ENCODE assay signal across 18 mouse cellular contexts in genomic region chr7:141302702-141303268, GRCm38 (mm10). TPM values are rescaled to one million over a fixed set of nuclear protein-coding genes. Genes with fewer than 3 reads are reported as not detected.
DNase-seq lines count a peak whose midpoint lies in the region; ATAC-seq and TF ChIP-seq lines count a peak whose summit lies in the region.
"Had no signal": no experiment of that assay in that cellular context is flagged by ENCODE, and none has a peak within 500 bp of the region (broad histone marks: within the 10 kb centered on the region; RNA-seq: fewer than 3 reads in every experiment).

No protein-coding gene starts in this region.

- no peaks in the 10 kb centered on the region for H3K27me3 ChIP-seq in liver, postnatal 0 days (ENCODE audit: insufficient read depth, low read length)
- no peaks in the 10 kb centered on the region for H3K27me3 ChIP-seq in midbrain, postnatal 0 days (ENCODE audit: insufficient read depth, low read length)
- H3K27me3 ChIP-seq: heart, embryonic 15.5 days; limb, embryonic 12.5 days; midbrain, embryonic 15.5 days; neural tube, embryonic 15.5 days; stomach, embryonic 15.5 days had no signal

- H3K4me1 ChIP-seq in liver, postnatal 0 days (ENCODE audit: insufficient read depth), result peaks cover 8% of the 10 kb centered on the region
- no peaks in the 10 kb centered on the region for H3K4me1 ChIP-seq in midbrain, postnatal 0 days (ENCODE audit: insufficient read depth, low read length)
- H3K4me1 ChIP-seq: heart, embryonic 15.5 days; limb, embryonic 12.5 days; midbrain, embryonic 15.5 days; neural tube, embryonic 15.5 days; stomach, embryonic 15.5 days had no signal

- no peak for DNase-seq in liver, postnatal 0 days
- no peak for DNase-seq in liver
- peak; percentile 18 to 44 for DNase-seq in thymus, postnatal 10 days (ENCODE audit: low spot score in 2 of 2)
- DNase-seq in adrenal gland, postnatal 10 days, result no peak
- no peak for DNase-seq in midbrain, postnatal 0 days (ENCODE audit: low spot score)
- DNase-seq: adrenal gland, postnatal 14 days; embryo, embryonic 11 days; kidney, postnatal 25 days; lung, postnatal 14 days; right cerebral cortex, postnatal 14 days had no signal

- TF ChIP-seq EP300 in liver, postnatal 0 days (IDR thresholded peaks at IDR 0.05; ENCODE audit: low read depth), result no peak

- H3K27ac ChIP-seq in liver, postnatal 0 days (ENCODE audit: low read depth), result peak overlapping the region; percentile 55
- H3K27ac ChIP-seq in midbrain, postnatal 0 days (ENCODE audit: low read depth, low read length), result no peak overlapping the region
- H3K27ac ChIP-seq: heart, embryonic 15.5 days; hindbrain, embryonic 14.5 days; limb, embryonic 12.5 days; midbrain, embryonic 15.5 days; neural tube, embryonic 15.5 days; stomach, embryonic 15.5 days had no signal

- H3K36me3 ChIP-seq in liver, postnatal 0 days (replicated peaks; ENCODE audit: insufficient read depth, low read length), result peaks cover 44% of the 10 kb centered on the region
- peaks cover 70% of the 10 kb centered on the region for H3K36me3 ChIP-seq in midbrain, postnatal 0 days (ENCODE audit: insufficient read depth, low read length)

- no peaks in the 10 kb centered on the region for H3K9me3 ChIP-seq in liver, postnatal 0 days (ENCODE audit: low read length)
- no peaks in the 10 kb centered on the region for H3K9me3 ChIP-seq in midbrain, postnatal 0 days (ENCODE audit: low read length)
- H3K9me3 ChIP-seq: heart, embryonic 15.5 days; limb, embryonic 12.5 days; midbrain, embryonic 15.5 days; neural tube, embryonic 15.5 days; stomach, embryonic 15.5 days had no signal

- 67% methylated on average over 1 of the region's 1 CpGs for whole genome bisulfite sequencing in liver, postnatal 0 days (ENCODE audit: insufficient replicate concordance)
- WGBS in midbrain, postnatal 0 days, result 88% methylated on average over 1 of the region's 1 CpGs

- no peak overlapping the region for H3K4me3 ChIP-seq in liver, postnatal 0 days (ENCODE audit: low read depth, low read length)
- H3K4me3 ChIP-seq in midbrain, postnatal 0 days (ENCODE audit: low read depth, low read length), result no peak overlapping the region
- H3K4me3 ChIP-seq: heart, embryonic 15.5 days; limb, embryonic 12.5 days; midbrain, embryonic 15.5 days; neural tube, embryonic 15.5 days; stomach, embryonic 15.5 days had no signal

- H3K4me2 ChIP-seq in liver, postnatal 0 days (ENCODE audit: low read depth, low read length), result no peak overlapping the region
- H3K4me2 ChIP-seq in midbrain, postnatal 0 days (ENCODE audit: low read depth, low read length, poor library complexity, severe bottlenecking), result no peak overlapping the region
- H3K4me2 ChIP-seq: heart, embryonic 15.5 days; hindbrain, embryonic 14.5 days; limb, embryonic 12.5 days; midbrain, embryonic 15.5 days; neural tube, embryonic 15.5 days; stomach, embryonic 15.5 days had no signal

- H3K9ac ChIP-seq in liver, postnatal 0 days (replicated peaks), result 0 out of 2 replicates have a peak overlapping the region, but pooled peaks have one; percentile 41
- no peak overlapping the region for H3K9ac ChIP-seq in midbrain, postnatal 0 days (replicated peaks; ENCODE audit: low read length, poor library complexity, severe bottlenecking)
- H3K9ac ChIP-seq: heart, embryonic 15.5 days; hindbrain, embryonic 14.5 days; limb, embryonic 12.5 days; midbrain, embryonic 15.5 days; neural tube, embryonic 15.5 days; stomach, embryonic 15.5 days had no signal

- TF ChIP-seq CTCF in liver, postnatal 0 days (IDR thresholded peaks at IDR 0.05; ENCODE audit: low read depth), result no peak
- TF ChIP-seq CTCF in midbrain, postnatal 0 days (IDR thresholded peaks at IDR 0.05), result no peak

- ATAC-seq in liver, postnatal 0 days, result peak; percentile 67
- peak; percentile 93 for ATAC-seq in CD4-positive, CD25-positive, alpha-beta regulatory T cell, adult 4 months
- peak; percentile 37 to 50 for ATAC-seq in hematopoietic stem cell, adult 5-6 weeks (replicated peaks in 1 of 2; ENCODE audit: insufficient read depth in 1 of 2, low FRiP score in 2 of 2, low TSS enrichment in 1 of 2, low read depth in 1 of 2, poor library complexity in 2 of 2, severe bottlenecking in 2 of 2)
- no peak for ATAC-seq in midbrain, postnatal 0 days (ENCODE audit: low FRiP score)
- ATAC-seq: midbrain, embryonic 15.5 days had no signal

RNA-seq across cellular contexts. Expression of gene Drd4, which starts 11.0 kb away (rescaled TPM):
- polyA plus RNA-seq in liver, postnatal 0 days (2015; fragmentation: Nextera tagmentation; extraction: Ambion mirVana), result not detected in 2 replicates
- not detected for polyA plus RNA-seq in CD4-positive, CD25-positive, alpha-beta regulatory T cell, adult 4 months (2017; shearing (Covaris generic))
- not detected in 2 replicates for total RNA-seq in hematopoietic stem cell, adult 5-6 weeks (2017)
- total RNA-seq in adrenal gland, postnatal 10 days (2021), result under 1 TPM in 1 of 2 experiments, not detected in 1; 0.36 TPM
- total RNA-seq in midbrain, postnatal 0 days (2014; rRNA removed), result 0.55 and 0.61 TPM in 2 replicates
- 0.73 and 0.98 TPM in 2 replicates for polyA plus RNA-seq in midbrain, postnatal 0 days (2015; fragmentation: Nextera tagmentation; extraction: Ambion mirVana)

RNA-seq across cellular contexts. Expression of gene Sct, which starts 23.9 kb away (rescaled TPM):
- polyA plus RNA-seq in liver, postnatal 0 days (2015; fragmentation: Nextera tagmentation; extraction: Ambion mirVana), result not detected in 2 replicates
- polyA plus RNA-seq in CD4-positive, CD25-positive, alpha-beta regulatory T cell, adult 4 months (2017; shearing (Covaris generic)), result not detected
- not detected in 2 replicates for total RNA-seq in hematopoietic stem cell, adult 5-6 weeks (2017)
- 1 to 10 TPM; 2.8 to 3.2 TPM for total RNA-seq in adrenal gland, postnatal 10 days (2021)
- total RNA-seq in midbrain, postnatal 0 days (2014; rRNA removed), result 1.5 and 2.5 TPM in 2 replicates
- polyA plus RNA-seq in midbrain, postnatal 0 days (2015; fragmentation: Nextera tagmentation; extraction: Ambion mirVana), result 3.3 and 4.3 TPM in 2 replicates

RNA-seq across cellular contexts. Expression of gene Deaf1, which starts 24.7 kb away (rescaled TPM):
- 10.7 and 11.9 TPM in 2 replicates for polyA plus RNA-seq in liver, postnatal 0 days (2015; fragmentation: Nextera tagmentation; extraction: Ambion mirVana)
- 10 to 100 TPM; 24.5 to 29.1 TPM for polyA plus RNA-seq in CD4-positive, CD25-positive, alpha-beta regulatory T cell, adult 4 months (2017; shearing (Covaris generic))
- 18.7 and 25.8 TPM in 2 replicates for total RNA-seq in hematopoietic stem cell, adult 5-6 weeks (2017)
- total RNA-seq in adrenal gland, postnatal 10 days (2021), result 10 to 100 TPM; 39.9 to 59.2 TPM
- 246 and 289 TPM in 2 replicates for total RNA-seq in midbrain, postnatal 0 days (2014; rRNA removed)
- polyA plus RNA-seq in midbrain, postnatal 0 days (2015; fragmentation: Nextera tagmentation; extraction: Ambion mirVana), result 291 and 306 TPM in 2 replicates

RNA-seq across cellular contexts. Expression of gene Tmem80, which starts 24.8 kb away (rescaled TPM):
- polyA plus RNA-seq in liver, postnatal 0 days (2015; fragmentation: Nextera tagmentation; extraction: Ambion mirVana), result 9.2 and 11.9 TPM in 2 replicates
- 10 to 100 TPM; 28.5 to 52.5 TPM for polyA plus RNA-seq in CD4-positive, CD25-positive, alpha-beta regulatory T cell, adult 4 months (2017; shearing (Covaris generic))
- total RNA-seq in hematopoietic stem cell, adult 5-6 weeks (2017), result 10.5 and 12.6 TPM in 2 replicates
- total RNA-seq in adrenal gland, postnatal 10 days (2021), result 10 to 100 TPM; 22.1 to 31.6 TPM
- total RNA-seq in midbrain, postnatal 0 days (2014; rRNA removed), result 25.8 and 29.1 TPM in 2 replicates
- 31.5 and 34.5 TPM in 2 replicates for polyA plus RNA-seq in midbrain, postnatal 0 days (2015; fragmentation: Nextera tagmentation; extraction: Ambion mirVana)

RNA-seq across cellular contexts. Expression of gene Cdhr5, which starts 26.2 kb away (rescaled TPM):
- 1.1 and 1.3 TPM in 2 replicates for polyA plus RNA-seq in liver, postnatal 0 days (2015; fragmentation: Nextera tagmentation; extraction: Ambion mirVana)
- polyA plus RNA-seq in CD4-positive, CD25-positive, alpha-beta regulatory T cell, adult 4 months (2017; shearing (Covaris generic)), result not detected
- total RNA-seq in hematopoietic stem cell, adult 5-6 weeks (2017), result not detected in 2 replicates
- 1 to 10 TPM; 5.6 to 6.9 TPM for total RNA-seq in adrenal gland, postnatal 10 days (2021)
- not detected in 2 replicates for total RNA-seq in midbrain, postnatal 0 days (2014; rRNA removed)
- polyA plus RNA-seq in midbrain, postnatal 0 days (2015; fragmentation: Nextera tagmentation; extraction: Ambion mirVana), result not detected in 2 replicates
- polyA plus RNA-seq: hindbrain, embryonic 14.5 days; limb, embryonic 12.5 days; midbrain, embryonic 15.5 days; neural tube, embryonic 15.5 days had no signal

Comparison
In these comparisons a context has a peak if more than half of its experiments do, and no peak if none do; other contexts are left out.
1. DNase-seq: peak in thymus, postnatal 10 days (2 of 2); none in liver, postnatal 0 days (single experiment), liver (single experiment), adrenal gland, postnatal 10 days (single experiment) and midbrain, postnatal 0 days (single experiment).